Mouse (Mus musculus) spleen, postnatal 10 days (tissue): ENCODE results near the gene Gm7145.
"Not testable (repeated sequence)": the region's sequence is repeated elsewhere in the genome, so short reads cannot be mapped to it uniquely, and the experiment has no call there.

ENCODE experiments used
- DNase-seq, 2 experiments: peaks; one replicate each; pipeline ENCODE4 v3.0.0; 2021 to 2022; ENCODE audit warnings: low spot score in 2 of 2

Gm7145 gene

DNA sequence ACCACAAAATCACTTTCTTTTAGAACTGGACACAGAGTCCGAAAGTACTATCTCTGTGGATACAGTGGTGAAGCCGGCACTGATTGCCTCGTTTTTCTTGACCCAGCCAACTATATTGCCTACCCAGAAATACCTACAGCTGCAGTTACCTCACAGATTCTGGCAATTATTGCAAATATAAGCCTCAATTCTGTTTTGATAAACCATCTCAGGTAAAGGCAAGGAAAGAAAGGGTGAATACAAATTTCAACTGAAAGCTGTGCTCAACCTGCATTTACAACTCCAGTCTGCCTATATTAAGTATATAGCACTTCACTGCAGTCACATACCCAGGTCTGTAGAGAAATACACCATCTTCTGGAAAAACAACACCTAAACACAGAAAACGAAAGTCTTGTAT, at the start of gene Gm7145:
Gene Gm7145 (plus strand): TSS at position 301 of the 400 bp plus-strand sequence.
- no peak for DNase-seq

DNA sequence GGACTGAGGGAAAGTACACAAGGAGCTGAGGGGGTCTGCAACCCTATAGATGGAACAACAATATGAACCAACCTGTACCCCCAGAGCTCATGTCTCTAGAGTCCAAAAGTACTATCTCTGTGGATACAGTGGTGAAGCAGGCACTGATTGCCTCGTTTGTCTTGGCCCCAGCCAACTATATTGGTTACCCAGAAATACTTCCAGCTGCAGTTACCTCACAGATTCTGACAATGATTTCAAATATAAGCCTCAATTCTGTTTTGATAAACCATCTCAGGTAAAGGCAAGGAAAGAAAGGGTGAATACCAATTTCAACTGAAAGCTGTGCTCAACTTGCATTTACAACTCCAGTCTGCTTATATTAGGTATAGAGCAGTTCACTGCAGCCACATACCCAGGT, 38.0 kb upstream of the Gm7145 start, which contains the start of gene Gm28168:
Gene Gm28168 (plus strand): TSS at position 301 of the 400 bp plus-strand sequence.
- not testable (repeated sequence) for DNase-seq

DNA sequence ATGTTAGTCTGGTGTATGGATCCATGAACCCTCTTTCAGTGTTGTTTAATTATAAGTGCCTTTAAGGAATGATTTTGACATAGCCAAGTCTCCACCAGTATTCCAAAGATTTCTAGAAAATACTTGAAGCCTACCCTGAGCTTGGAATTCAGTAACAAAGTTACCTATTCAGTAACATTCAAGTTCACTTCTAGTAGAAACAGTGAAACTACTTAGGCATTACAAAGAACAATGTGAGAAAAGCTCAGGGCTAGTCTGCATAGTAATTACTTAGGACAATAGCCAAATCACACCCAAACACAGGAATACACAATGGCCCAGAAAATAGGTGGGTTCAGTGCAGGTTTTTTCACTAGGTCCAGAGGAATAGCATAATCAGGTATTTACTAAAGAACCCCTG, 38.1 kb downstream of the Gm7145 start:
- not testable (repeated sequence) for DNase-seq

DNA sequence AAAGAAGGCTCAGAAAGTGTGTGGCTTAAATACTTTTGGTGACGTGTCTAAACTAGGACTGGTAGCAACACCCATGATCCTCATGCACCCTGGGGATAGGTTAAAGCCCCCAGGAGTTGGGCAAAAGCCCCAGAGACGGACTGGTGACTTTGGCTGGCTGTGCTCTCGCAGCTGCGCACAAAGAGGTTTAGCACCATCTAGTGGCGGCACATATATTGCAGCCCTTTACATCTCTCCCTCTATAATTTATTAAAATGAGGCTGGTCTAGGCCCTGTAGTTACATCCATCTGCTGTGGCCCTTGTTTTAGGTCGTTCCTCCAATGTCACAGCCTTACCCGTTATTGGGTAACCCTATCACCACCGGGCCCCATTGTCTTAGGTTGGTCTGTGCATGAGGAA, 47.0 kb downstream of the Gm7145 start:
- not testable (repeated sequence) for DNase-seq
